Mouse (Mus musculus) heart, postnatal 0 days (tissue): ENCODE results near the gene AL607142.1. TPM values are rescaled to one million over a fixed set of nuclear protein-coding genes. Genes with fewer than 3 reads are reported as not detected.

Source experiments
- ATAC-seq: fragments of 200-750 bp; cut with Nextera tagmentation; 2 replicates; pipeline ENCODE4 v1.8.0; 2017; ENCODE audit warnings: low read depth, moderate number of reproducible peaks, moderate library complexity; ENCODE audit not compliant: insufficient read depth
- DNase-seq: peaks from one replicate; pipeline ENCODE4 v3.0.0-alpha.2; 2016; ENCODE audit warnings: low spot score
- H3K27ac ChIP-seq: fragments of 300-500 bp; sonication (generic); 2 replicates; pipeline ENCODE4 v1.5.1; 2014; ENCODE audit warnings: low read depth, mild to moderate bottlenecking
- H3K27me3 ChIP-seq: fragments of 300-500 bp; sonication (generic); 2 replicates; pipeline ENCODE4 v1.6.1; 2014; ENCODE audit warnings: low read length, mixed read lengths; ENCODE audit not compliant: control insufficient read depth, insufficient read depth
- H3K36me3 ChIP-seq: fragments of 300-500 bp; sonication (generic); replicated peaks from 2 replicates; pipeline ENCODE4 v1.6.1; 2014; ENCODE audit warnings: low read length, mixed read lengths; ENCODE audit not compliant: control insufficient read depth, insufficient read depth
- H3K4me1 ChIP-seq: fragments of 300-500 bp; sonication (generic); 2 replicates; pipeline ENCODE4 v1.6.1; 2014; ENCODE audit warnings: antibody characterized with exemption; ENCODE audit not compliant: control insufficient read depth, insufficient read depth
- H3K4me2 ChIP-seq: fragments of 300-500 bp; sonication (generic); 2 replicates; pipeline ENCODE4 v1.6.1; 2014; ENCODE audit warnings: low read depth, mild to moderate bottlenecking, low read length, moderate library complexity
- H3K4me3 ChIP-seq: fragments of 300-500 bp; sonication (generic); 2 replicates; pipeline ENCODE4 v1.5.1; 2014; ENCODE audit warnings: low read depth, low read length
- H3K9ac ChIP-seq: fragments of 300-500 bp; sonication (generic); replicated peaks from 2 replicates; pipeline ENCODE4 v1.6.1; 2014; ENCODE audit warnings: low read depth, low read length, mixed read lengths
- H3K9me3 ChIP-seq: fragments of 300-500 bp; sonication (generic); replicated peaks from 2 replicates; pipeline ENCODE4 v1.6.1; 2016; ENCODE audit warnings: low read length; ENCODE audit not compliant: control insufficient read depth
- CTCF ChIP-seq: IDR thresholded peaks from 2 replicates; pipeline ENCODE4 v1.5.1; 2016; ENCODE audit warnings: antibody characterized with exemption, control low read depth, low read depth
- EP300 ChIP-seq: IDR thresholded peaks from 2 replicates; pipeline ENCODE4 v1.6.1; 2016; ENCODE audit warnings: antibody characterized with exemption, low read depth
- WGBS: fragments of 180-500 bp; shearing (Covaris S2); extraction: QIAGEN DNeasy Blood & Tissue Kit; methylation state at CpG from one replicate; pipeline ENCODE4 v1.1.7; 2014; 5-methylcytosine and 5-hydroxymethylcytosine counted together
- polyA plus RNA-seq: library from polyadenylated mRNA; unstranded; fragments of >200 nt; fragmentation: Nextera tagmentation; extraction: Ambion mirVana; gene quantifications from 2 replicates; pipeline ENCODE4 v1.2.1, GENCODE M21; 2015
- total RNA-seq: library from RNA; depleted of rRNA; stranded (reverse); fragments of >200 nt; gene quantifications from 2 replicates; pipeline ENCODE4 v1.2.3, GENCODE M21; 2014; ENCODE audit warnings: low replicate concordance; rRNA removed

Gene AL607142.1
- total and polyA plus RNA-seq, 2 experiments from 2014 or later = not detected

GRCm38 (mm10) chr4:120131441-120132220 lies 66.8 kb downstream of the AL607142.1 start:
- TF ChIP-seq CTCF = no peak
- TF ChIP-seq EP300 = 0 out of 2 replicates have a peak, but pooled peaks have one; percentile 57
- Histone ChIP-seq H3K9me3 (no peaks in the 10 kb centered on the region), H3K9ac (no peak overlapping the region), H3K4me1 (peaks cover 30% of the 10 kb centered on the region), H3K4me2 (no peak overlapping the region), H3K36me3 (no peaks in the 10 kb centered on the region), H3K4me3 (no peak overlapping the region), H3K27ac (no peak overlapping the region), H3K27me3 (peaks cover 8% of the 10 kb centered on the region; the same call in 1 of the 2 replicates)
- peak; percentile 89 for ATAC-seq
- DNase-seq = peak; percentile 92
- WGBS = 36% methylated on average over 24 of the region's 24 CpGs

- WGBS = 91% methylated on average over 6 of the region's 6 CpGs
- no peak for ATAC-seq
These were observed 69.4 kb downstream of the AL607142.1 start for GRCm38 (mm10) chr4:120134223-120134622.

DNA sequence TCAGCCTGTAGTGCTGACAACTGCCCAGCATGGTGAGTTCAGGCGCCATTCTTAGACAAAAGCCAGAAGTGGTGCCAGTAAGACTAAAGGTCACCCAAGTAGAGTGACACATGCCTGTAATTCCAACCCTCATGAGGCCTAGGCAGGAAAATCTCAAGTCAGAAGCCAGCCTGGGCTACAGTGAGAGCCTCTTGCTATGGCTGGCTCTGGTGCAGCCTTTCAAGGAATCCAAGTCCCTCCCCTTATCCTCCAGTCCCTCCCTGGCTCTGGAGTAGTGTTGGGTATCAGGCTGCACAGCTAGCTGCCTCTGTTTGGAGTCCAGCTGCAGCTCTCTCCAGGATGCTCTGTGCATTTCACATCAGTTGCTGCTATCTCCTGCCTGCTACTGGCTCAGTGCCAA lies 77.0 kb downstream of the AL607142.1 start:
- ATAC-seq (peak; percentile 15; the same call in 1 of the 2 replicates), DNase-seq (no peak)
- Histone ChIP-seq H3K4me2 (no peak overlapping the region), H3K36me3 (no peaks in the 10 kb centered on the region), H3K27me3 (no peaks in the 10 kb centered on the region), H3K4me1 (peaks cover 29% of the 10 kb centered on the region), H3K9ac (no peak overlapping the region), H3K4me3 (no peak overlapping the region), H3K9me3 (no peaks in the 10 kb centered on the region), H3K27ac (no peak overlapping the region)
- WGBS = 37% methylated on average over 1 of the region's 1 CpGs
- TF ChIP-seq CTCF (no peak), EP300 (no peak)

More at GRCm38 (mm10) chr4:120134223-120134622, 69.4 kb downstream of the AL607142.1 start:
- Histone ChIP-seq H3K9ac (no peak overlapping the region), H3K4me3 (no peak overlapping the region), H3K27ac (no peak overlapping the region), H3K4me1 (peaks cover 14% of the 10 kb centered on the region), H3K9me3 (no peaks in the 10 kb centered on the region), H3K27me3 (peaks cover 8% of the 10 kb centered on the region; the same call in 1 of the 2 replicates), H3K36me3 (no peaks in the 10 kb centered on the region), H3K4me2 (no peak overlapping the region)
- DNase-seq = no peak
- TF ChIP-seq EP300 (no peak), CTCF (no peak)

- Histone ChIP-seq H3K9ac (no peak overlapping the region), H3K4me2 (no peak overlapping the region), H3K4me1 (peaks cover 29% of the 10 kb centered on the region), H3K27me3 (no peaks in the 10 kb centered on the region; the same call in 1 of the 2 replicates), H3K36me3 (no peaks in the 10 kb centered on the region), H3K9me3 (no peaks in the 10 kb centered on the region), H3K4me3 (no peak overlapping the region), H3K27ac (no peak overlapping the region)
- no peak for DNase-seq
- no peak for ATAC-seq
- 85% methylated on average over 9 of the region's 9 CpGs for WGBS
- TF ChIP-seq CTCF = no peak
- TF ChIP-seq EP300 = no peak
These were observed 78.1 kb downstream of the AL607142.1 start for GRCm38 (mm10) chr4:120142905-120143304.

Other genes starting within 250 kb of the AL607142.1 start
- 1.5 TPM in 1 of 2 replicates, not detected in the other for gene Edn2, start 96.2 kb downstream of the AL607142.1 start, total RNA-seq
- 0.10 and 0.20 TPM in 2 replicates for gene Edn2, start 96.2 kb downstream of the AL607142.1 start, polyA plus RNA-seq
- 1.8 and 4.0 TPM in 2 replicates for gene Foxo6, start 222.4 kb downstream of the AL607142.1 start, total RNA-seq
- 0.19 and 0.38 TPM in 2 replicates for gene Foxo6, start 222.4 kb downstream of the AL607142.1 start, polyA plus RNA-seq